Mouse (Mus musculus) CD4-positive helper T cell, adult 2 months (primary cell): ENCODE results near the gene Homer2.
A peak's percentile ranks its signal among the peaks of the same experiment; 100 is the strongest.

Experiments used
- DNase-seq: peaks from one replicate; pipeline ENCODE4 v3.0.0-alpha.2; 2012; ENCODE audit warnings: low read depth, missing footprints, low spot score

The Homer2 gene

DNA sequence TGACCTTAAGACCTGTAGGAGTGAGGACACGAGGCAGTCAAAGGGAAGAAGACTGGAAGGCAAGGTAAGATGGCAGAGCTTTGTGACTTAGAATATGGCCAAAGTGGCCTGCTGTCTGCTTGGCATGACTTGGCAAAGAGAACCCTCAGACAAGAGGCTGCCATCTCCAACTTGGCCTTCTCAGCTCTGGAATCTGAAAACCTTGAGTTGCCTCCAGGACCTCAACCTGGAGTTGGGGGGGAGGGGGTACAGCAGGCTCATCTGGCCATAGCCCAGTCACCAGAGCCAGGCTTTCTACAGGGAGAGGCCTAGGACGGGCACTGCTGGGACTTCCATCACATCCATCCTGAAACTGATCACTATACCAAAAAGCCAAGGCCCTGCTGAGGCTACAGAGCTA is 55.0 kb downstream of the Homer2 start:
- no peak for DNase-seq

DNA sequence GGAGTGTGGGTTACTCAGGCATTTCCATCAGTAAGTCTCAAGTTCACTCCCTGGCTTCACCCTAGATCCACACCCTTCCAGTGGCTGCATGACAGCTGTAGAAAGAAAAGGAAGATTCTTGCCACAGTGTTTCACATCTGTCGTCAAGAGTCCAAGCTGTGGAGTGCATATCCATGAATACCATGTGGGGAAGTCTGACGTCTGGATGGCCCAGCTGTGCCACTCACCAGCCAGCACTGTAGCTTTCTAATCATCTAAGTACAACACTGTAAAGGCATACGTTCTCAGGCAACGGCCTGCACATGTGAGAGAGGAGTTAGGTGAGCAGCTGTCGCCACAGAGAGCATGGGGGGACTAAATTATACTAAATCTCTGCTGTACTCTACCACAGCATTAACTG is 56.0 kb downstream of the Homer2 start:
- no peak for DNase-seq

DNA sequence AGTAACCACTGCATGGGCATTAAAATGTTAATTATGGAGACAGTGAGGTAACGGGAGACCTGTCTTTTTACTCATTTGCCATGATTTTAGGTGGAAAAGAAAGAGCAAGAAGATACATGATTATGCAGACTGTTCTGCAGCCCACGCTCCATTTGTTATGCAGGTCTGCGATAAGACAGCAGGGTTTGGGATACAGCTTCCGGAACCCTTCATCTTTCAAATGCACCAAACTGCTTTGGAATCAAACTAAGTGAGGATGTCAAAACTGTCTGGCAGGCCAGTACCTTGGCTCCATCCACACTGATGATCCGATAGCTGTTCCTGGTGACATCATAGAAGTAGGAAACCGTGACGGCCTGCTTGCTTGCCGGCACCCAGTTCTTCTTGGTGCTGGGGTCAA is 58.1 kb downstream of the Homer2 start:
- no peak for DNase-seq

DNA sequence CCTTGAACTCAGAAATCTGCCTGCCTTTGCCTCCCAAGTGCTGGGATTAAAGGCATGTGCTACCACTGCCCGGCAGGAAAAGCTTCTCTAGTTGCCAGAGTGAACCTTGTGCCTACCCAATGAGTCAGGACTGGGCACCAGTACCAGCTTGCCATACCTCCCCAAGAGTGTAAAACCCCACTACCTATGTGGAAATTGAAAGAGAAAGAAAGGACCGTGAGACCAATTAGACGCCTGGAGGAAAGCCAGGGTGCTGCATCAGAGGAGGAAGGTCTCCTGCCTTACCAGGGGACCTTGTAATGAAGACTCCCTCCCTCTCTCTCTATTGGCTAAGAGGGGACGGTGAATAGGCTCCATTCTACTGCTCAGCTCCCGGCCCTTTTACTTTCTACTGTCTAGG is 59.4 kb downstream of the Homer2 start:
- no peak for DNase-seq

GRCm38 (mm10) chr7:81644551-81645235 is 62.6 kb downstream of the Homer2 start:
- DNase-seq: no peak

DNA sequence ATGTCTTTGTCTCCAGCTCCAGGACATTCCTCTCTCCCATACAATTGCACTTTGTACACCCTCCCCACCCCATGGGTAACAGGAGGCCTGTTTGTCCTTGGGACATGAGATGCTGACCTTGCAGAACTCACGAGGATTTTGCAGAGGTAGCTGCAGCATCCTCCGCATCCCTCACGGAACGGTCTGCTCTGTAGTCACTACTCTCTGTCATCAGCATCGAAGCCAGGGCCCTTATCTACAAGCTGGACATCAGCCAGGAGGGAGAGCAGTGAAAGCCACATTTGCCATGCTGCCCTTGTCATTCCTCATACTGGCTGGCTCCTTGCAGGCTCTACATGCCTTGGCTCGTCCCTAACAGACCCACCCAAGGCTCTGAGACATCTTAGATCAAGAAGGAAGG is 66.2 kb downstream of the Homer2 start:
- no peak for DNase-seq

DNA sequence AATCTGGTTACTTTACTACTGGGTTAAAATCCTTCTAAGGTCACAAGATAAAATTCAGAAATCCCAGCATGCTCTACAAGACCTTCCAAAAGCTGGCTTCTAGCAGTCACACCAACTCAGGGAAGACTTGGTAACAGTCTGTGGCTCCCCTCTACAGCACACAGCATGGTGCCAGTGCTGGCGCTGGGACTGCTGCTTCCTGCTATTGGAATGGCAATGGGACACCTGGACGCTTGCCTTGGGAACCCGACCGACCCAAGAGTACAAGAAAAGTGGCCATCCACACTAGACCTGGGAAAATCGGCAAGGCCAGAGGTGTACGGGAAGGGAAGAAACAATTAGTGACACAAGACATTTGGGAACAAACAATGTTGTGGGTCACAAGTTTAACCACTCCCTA is 74.7 kb downstream of the Homer2 start:
- no peak for DNase-seq

DNA sequence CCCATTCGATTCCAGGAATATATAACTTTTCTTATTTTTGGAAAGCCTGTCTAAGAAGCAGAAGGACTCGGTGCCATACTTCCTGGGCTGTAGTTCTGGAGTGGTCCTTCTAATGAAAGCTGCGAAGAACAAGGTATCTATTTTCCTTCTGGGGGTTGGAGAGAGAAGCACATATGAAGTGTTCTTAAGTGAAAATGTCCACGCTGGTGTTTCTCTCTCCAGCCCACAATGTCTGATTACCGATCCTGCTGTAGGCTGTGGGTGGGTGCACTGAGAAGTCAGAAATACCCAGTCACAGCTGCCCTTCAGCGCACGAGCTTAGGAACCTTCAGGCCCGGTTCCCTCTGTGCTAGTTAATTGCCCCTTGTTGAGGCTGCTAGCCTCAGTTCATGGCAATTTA is 76.1 kb downstream of the Homer2 start:
- DNase-seq: no peak

- peak; percentile 19 for DNase-seq
Observed at GRCm38 (mm10) chr7:81626460-81626859, 80.9 kb downstream of the Homer2 start.

GRCm38 (mm10) chr7:81623767-81624166 is 83.6 kb downstream of the Homer2 start:
- no peak for DNase-seq

DNA sequence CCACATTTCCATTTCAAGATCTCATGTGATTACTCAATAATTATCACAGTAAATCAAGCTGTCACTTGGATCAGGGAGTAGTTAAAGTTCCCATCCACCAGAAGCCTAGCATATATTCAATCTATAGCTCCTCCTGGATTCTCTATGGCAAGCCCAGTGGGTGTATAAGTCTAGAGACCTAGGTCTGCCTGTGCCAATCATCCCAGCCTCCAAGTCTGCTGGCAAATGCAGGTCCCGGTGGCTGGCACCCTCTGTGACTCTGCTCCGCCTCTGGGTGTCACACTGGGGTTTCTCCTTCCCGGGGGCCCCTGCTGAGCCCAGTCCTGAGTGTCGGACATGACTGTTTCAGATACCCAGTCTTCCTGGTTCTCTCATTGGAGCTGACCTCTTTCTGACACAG is 84.5 kb downstream of the Homer2 start:
- no peak for DNase-seq

- no peak for DNase-seq
Observed at GRCm38 (mm10) chr7:81615031-81615430, 92.3 kb downstream of the Homer2 start.

- no peak for DNase-seq
Observed at GRCm38 (mm10) chr7:81612856-81613635, 94.3 kb downstream of the Homer2 start.

- peak; percentile 9 for DNase-seq
Observed at GRCm38 (mm10) chr7:81610125-81610524, 97.2 kb downstream of the Homer2 start.

- no peak for DNase-seq
Observed at GRCm38 (mm10) chr7:81606452-81606851, 100.9 kb downstream of the Homer2 start.

- DNase-seq: no peak
Observed at GRCm38 (mm10) chr7:81605489-81605888, 101.8 kb downstream of the Homer2 start.

GRCm38 (mm10) chr7:81604991-81605390 is 102.3 kb downstream of the Homer2 start:
- DNase-seq: no peak

DNA sequence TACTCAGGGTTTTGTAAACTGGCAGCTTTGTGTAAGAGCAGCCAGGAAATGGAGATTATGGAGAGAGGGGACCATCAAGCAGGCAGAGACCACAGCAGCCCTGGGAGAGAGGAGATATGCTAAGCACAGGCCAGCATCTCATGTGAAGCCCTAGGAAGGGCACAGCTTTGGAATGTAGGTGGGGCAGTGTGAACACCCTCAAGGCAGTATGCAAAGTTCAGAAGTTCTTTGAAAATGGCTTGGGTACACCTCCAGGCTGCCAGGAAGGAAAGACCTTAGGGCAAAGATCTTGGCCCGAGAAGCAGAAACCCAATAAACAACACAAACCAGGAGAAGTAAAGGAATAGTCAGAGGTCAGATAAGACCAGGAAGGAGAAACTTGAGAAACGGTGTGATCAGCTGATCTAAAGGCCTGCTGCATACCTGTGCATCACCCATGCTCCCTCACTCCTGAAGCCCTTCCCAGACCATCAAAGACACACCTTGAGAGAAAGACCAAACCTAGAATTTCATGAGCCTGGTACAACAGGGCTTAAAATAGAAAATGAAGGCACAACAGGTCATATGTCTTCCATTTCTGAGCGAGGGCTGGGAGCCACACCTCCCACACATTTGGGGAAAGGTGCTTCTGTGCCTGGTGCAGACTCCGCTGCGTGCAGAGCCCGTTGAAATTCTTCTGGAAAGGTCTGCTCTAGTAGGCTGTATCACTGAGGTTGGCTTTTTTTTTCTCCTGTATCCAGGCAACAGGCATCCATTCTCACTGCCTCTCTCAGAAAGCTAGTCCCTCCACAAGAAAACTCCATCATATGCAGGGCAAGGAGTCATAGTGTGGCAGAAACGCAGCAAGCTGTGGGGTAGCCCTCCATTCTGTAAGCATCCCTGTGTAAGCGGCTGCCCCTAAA is 107.7 kb downstream of the Homer2 start:
- no peak for DNase-seq

DNA sequence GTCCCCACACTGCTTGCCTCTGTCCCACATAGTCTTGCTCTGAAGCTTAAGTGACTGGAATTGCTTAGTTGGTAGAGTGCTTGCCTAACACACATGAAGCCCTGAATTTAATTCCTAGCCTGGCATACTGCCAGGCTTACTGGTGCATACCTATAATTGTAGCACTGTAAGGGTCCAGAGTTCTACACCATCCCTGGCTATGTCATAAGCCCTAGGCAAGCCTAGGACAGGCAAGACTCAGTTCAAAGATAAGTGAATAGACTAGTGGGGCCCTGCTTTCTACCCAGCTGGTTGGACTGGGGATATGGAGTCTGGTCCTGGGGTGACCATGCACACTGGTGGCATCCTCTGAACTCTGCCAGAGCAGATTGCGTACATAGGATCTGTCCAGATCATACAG is 109.7 kb downstream of the Homer2 start:
- no peak for DNase-seq

GRCm38 (mm10) chr7:81596086-81596485 is 111.2 kb downstream of the Homer2 start:
- DNase-seq: no peak

DNA sequence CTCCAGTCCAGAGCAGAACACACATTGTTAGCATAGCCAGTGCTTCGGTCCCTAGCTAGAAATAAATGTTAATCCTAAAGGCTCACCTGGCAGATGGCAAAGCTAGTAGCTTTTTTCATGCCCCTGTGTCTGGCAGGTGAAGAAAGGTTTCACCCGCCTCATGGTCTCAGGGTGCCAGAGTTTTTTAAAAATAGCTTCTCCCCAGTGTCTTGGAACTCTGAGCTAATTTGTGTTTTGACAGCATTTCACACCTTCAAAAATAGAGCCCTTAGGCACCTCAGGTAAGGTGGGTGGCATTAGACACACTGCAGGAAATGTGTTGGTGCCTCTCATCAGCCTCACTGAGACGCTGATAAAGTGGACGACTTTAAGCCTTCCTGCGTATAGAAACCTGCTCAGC is 112.3 kb downstream of the Homer2 start:
- DNase-seq: no peak

DNA sequence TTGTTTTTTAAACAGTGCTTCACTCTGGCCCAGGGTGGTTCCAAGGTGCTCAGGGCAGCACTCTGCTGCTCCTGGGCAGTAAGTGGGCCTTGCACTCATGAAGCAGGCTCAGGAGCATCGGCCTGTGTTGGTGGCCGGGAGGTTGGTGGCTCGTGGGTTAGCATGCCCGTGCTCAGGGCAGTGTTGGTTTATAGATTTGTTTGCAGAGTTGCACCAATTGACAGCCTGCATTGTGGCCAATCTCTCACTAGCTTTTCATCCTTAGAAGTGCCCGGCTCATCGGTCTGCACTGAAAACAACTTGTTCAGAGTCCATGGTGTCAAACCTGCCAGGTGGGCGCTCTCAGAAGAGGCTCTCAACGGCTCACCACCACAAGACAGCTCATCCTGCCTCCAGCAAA is 113.9 kb downstream of the Homer2 start:
- DNase-seq: no peak
